Mouse (Mus musculus) B cell, adult 2 months (primary cell): ENCODE measurements around the gene Col26a1.

Source experiments
- DNase-seq, 2 experiments: peaks; one replicate each; pipeline ENCODE4 v3.0.0; 2022

Gene Col26a1

GRCm38 (mm10) chr5:136882788-136883439, at the start of gene Col26a1:
Gene Col26a1 (minus strand): TSS chr5:136883209.
- DNase-seq = peak in 1 of 2 experiments; percentile 5

GRCm38 (mm10) chr5:136931896-136932295, 48.9 kb upstream of the Col26a1 start:
- DNase-seq = no peak

GRCm38 (mm10) chr5:136929073-136929472, 46.1 kb upstream of the Col26a1 start:
- DNase-seq = peak; percentile 82 to 83

GRCm38 (mm10) chr5:136923751-136924478, 40.9 kb upstream of the Col26a1 start:
- no peak for DNase-seq

- DNase-seq = no peak
Observed at GRCm38 (mm10) chr5:136922830-136923229, 39.8 kb upstream of the Col26a1 start.

GRCm38 (mm10) chr5:136919546-136920301, 36.7 kb upstream of the Col26a1 start:
- DNase-seq = peak in 1 of 2 experiments; percentile 11

GRCm38 (mm10) chr5:136918655-136919472, 35.9 kb upstream of the Col26a1 start:
- DNase-seq = peak; percentile 72 to 76

- no peak for DNase-seq
Observed at GRCm38 (mm10) chr5:136917613-136918242, 34.7 kb upstream of the Col26a1 start.

- no peak for DNase-seq
Observed at GRCm38 (mm10) chr5:136914183-136914582, 31.2 kb upstream of the Col26a1 start.

- DNase-seq = peak; percentile 76 to 77
Observed at GRCm38 (mm10) chr5:136907991-136908857, 25.2 kb upstream of the Col26a1 start, which contains the start of gene Ift22. Gene Ift22 (plus strand): TSS chr5:136908150.

GRCm38 (mm10) chr5:136907587-136907986, 24.6 kb upstream of the Col26a1 start:
- no peak for DNase-seq

GRCm38 (mm10) chr5:136905630-136906029, 22.6 kb upstream of the Col26a1 start:
- peak; percentile 72 to 73 for DNase-seq

GRCm38 (mm10) chr5:136904621-136905020, 21.6 kb upstream of the Col26a1 start:
- no peak for DNase-seq

- no peak for DNase-seq
Observed at GRCm38 (mm10) chr5:136895529-136895963, 12.5 kb upstream of the Col26a1 start.

GRCm38 (mm10) chr5:136894840-136895528, 12.0 kb upstream of the Col26a1 start:
- DNase-seq = no peak

GRCm38 (mm10) chr5:136888539-136889355, 5.7 kb upstream of the Col26a1 start:
- no peak for DNase-seq

- no peak for DNase-seq
Observed at GRCm38 (mm10) chr5:136886957-136887356, 3.9 kb upstream of the Col26a1 start.

- no peak for DNase-seq
Observed at GRCm38 (mm10) chr5:136882055-136882787, 788 bp downstream of the Col26a1 start.
